Mouse (Mus musculus) heart, postnatal 0 days (tissue): ENCODE measurements at regions not wholly inside any gene's neighbourhood (a gene's known extent, or its start where the extent isn't known, plus 50 kb on each side); places are given as distances from the start of the nearest gene placed in this dataset.

Experiments used
- CTCF ChIP-seq: IDR thresholded peaks from 2 replicates; pipeline ENCODE4 v1.5.1; 2016; ENCODE audit warnings: antibody characterized with exemption, control low read depth, low read depth
- EP300 ChIP-seq: IDR thresholded peaks from 2 replicates; pipeline ENCODE4 v1.6.1; 2016; ENCODE audit warnings: antibody characterized with exemption, low read depth

DNA sequence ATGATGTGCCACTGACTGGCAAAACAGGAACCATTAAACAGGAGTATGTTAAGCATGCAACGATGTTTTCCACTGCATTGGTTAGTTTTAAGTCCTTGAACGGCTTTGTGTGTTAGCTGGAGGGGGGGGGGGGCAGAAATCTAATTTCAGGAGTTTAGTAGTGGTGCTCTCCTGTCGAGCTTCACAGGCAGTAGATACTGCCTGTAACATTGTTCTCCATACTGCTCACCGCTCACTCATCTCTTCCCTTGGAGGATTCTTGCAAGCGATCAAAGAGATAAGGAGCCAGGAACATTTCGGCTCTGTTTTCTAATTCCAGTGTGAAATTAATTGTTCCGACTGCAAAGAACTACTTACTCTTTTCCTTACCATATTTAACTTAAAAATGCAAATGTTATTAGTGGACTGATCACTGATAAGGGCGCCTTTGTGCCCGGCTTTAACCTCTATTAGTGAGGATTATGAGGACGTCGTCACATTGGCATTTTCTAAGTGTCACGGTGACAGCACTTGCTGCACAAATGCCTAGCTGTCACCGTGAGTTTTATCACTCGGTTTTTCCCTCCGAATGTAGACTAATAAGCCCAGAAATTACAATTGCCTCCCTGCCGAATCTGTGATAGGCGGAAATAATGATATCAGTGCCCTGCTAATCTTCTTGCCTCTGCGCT is 110.5 kb upstream of the Kiz start:
- TF ChIP-seq CTCF: no peak
- TF ChIP-seq EP300: no peak
